ENCODE assay signal across 8 mouse cellular contexts in the genomic region with DNA sequence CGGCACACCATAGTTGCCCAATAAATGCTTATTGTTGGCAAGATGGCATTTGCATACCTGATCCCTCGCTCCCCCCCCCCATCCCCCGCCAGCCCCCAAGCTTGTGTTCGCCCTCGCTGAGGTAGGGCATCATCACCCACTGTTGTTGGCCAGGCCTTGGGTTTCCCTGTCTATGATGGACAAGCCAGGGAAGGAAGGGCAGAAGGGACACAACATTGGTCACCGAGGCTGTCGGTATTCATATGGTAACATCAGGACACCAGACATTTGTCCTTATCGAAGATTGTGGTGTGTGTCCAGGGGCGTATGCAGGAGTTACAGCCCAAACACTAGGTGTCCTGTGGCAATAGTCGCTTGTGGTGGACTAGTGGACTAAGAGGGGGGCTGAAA. TPM values are rescaled to one million over a fixed set of nuclear protein-coding genes. Genes with fewer than 3 reads are reported as not detected.
DNase-seq lines count a peak whose midpoint lies in the region; ATAC-seq and TF ChIP-seq lines count a peak whose summit lies in the region.

No protein-coding gene starts in this region.

- H3K9ac ChIP-seq in kidney, embryonic 15.5 days: peak overlapping the region; percentile 50
- H3K9ac ChIP-seq in hindbrain, postnatal 0 days (replicated peaks; ENCODE audit: low read length): peak overlapping the region; percentile 70
- H3K9ac ChIP-seq in midbrain, embryonic 16.5 days (ENCODE audit: low read depth, low read length): peak overlapping the region; percentile 80

- no peaks in the 10 kb centered on the region for H3K27me3 ChIP-seq in kidney, embryonic 15.5 days
- H3K27me3 ChIP-seq in hindbrain, postnatal 0 days (ENCODE audit: insufficient read depth, low read length): no peaks in the 10 kb centered on the region
- no peaks in the 10 kb centered on the region for H3K27me3 ChIP-seq in midbrain, embryonic 16.5 days (ENCODE audit: control insufficient read depth, insufficient read depth, low read depth, low read length)

- peak; percentile 8; the same call in 1 of the 2 replicates for ATAC-seq in kidney, embryonic 15.5 days (replicated peaks; ENCODE audit: low FRiP score)
- ATAC-seq in hindbrain, postnatal 0 days: peak; percentile 16
- ATAC-seq in midbrain, embryonic 16.5 days: peak; percentile 40
- no peak for ATAC-seq in activated CD4-positive, CD25-positive, alpha-beta regulatory T cell, adult 4 months

- peaks cover 22% of the 10 kb centered on the region for H3K4me1 ChIP-seq in kidney, embryonic 15.5 days
- peaks cover 10% of the 10 kb centered on the region; the same call in 1 of the 2 replicates for H3K4me1 ChIP-seq in bone marrow macrophage, adult 2 months (ENCODE audit: control insufficient read depth, insufficient read depth, low read length)
- H3K4me1 ChIP-seq in hindbrain, postnatal 0 days (ENCODE audit: insufficient read depth, low read length): no peaks in the 10 kb centered on the region
- H3K4me1 ChIP-seq in midbrain, embryonic 16.5 days (ENCODE audit: control insufficient read depth, insufficient read depth, low read length): peaks cover 21% of the 10 kb centered on the region

- H3K9me3 ChIP-seq in kidney, embryonic 15.5 days (replicated peaks): no peaks in the 10 kb centered on the region
- no peaks in the 10 kb centered on the region for H3K9me3 ChIP-seq in hindbrain, postnatal 0 days (ENCODE audit: low read length)
- H3K9me3 ChIP-seq in midbrain, embryonic 16.5 days (replicated peaks; ENCODE audit: control insufficient read depth, low read length, poor library complexity, severe bottlenecking): no peaks in the 10 kb centered on the region

- peak overlapping the region; percentile 93 for H3K27ac ChIP-seq in kidney, embryonic 15.5 days
- peak overlapping the region; percentile 73 for H3K27ac ChIP-seq in bone marrow macrophage, adult 2 months (ENCODE audit: insufficient read depth, low read depth, low read length)
- H3K27ac ChIP-seq in hindbrain, postnatal 0 days: peak overlapping the region; percentile 97
- H3K27ac ChIP-seq in midbrain, embryonic 16.5 days (ENCODE audit: low read length): peak overlapping the region; percentile 96

- peak overlapping the region; percentile 65 for H3K4me3 ChIP-seq in kidney, embryonic 15.5 days (replicated peaks)
- peak overlapping the region; percentile 75 for H3K4me3 ChIP-seq in bone marrow macrophage, adult 2 months (ENCODE audit: insufficient read depth, low read length)
- H3K4me3 ChIP-seq in hindbrain, postnatal 0 days (ENCODE audit: low read length): peak overlapping the region; percentile 51
- peak overlapping the region; percentile 65 for H3K4me3 ChIP-seq in midbrain, embryonic 16.5 days (ENCODE audit: low read depth, low read length)

- no peak for TF ChIP-seq POLR2A in bone marrow macrophage, adult 2 months (IDR thresholded peaks at IDR 0.05; ENCODE audit: borderline replicate concordance, low read depth, low read length)

- peak overlapping the region; percentile 91 for H3K4me2 ChIP-seq in kidney, embryonic 15.5 days
- H3K4me2 ChIP-seq in hindbrain, postnatal 0 days (ENCODE audit: low read depth, low read length): peak overlapping the region; percentile 92
- H3K4me2 ChIP-seq in midbrain, embryonic 16.5 days (ENCODE audit: low read length): peak overlapping the region; percentile 83

- peaks cover 31% of the 10 kb centered on the region for H3K36me3 ChIP-seq in kidney, embryonic 15.5 days
- H3K36me3 ChIP-seq in hindbrain, postnatal 0 days (ENCODE audit: insufficient read depth, low read length): peaks cover 29% of the 10 kb centered on the region
- H3K36me3 ChIP-seq in midbrain, embryonic 16.5 days (ENCODE audit: control insufficient read depth, insufficient read depth, low read length): peaks cover 19% of the 10 kb centered on the region

- 2% methylated on average over 10 of the region's 10 CpGs for WGBS in kidney, embryonic 15.5 days
- WGBS in hindbrain, postnatal 0 days: 3% methylated on average over 10 of the region's 10 CpGs
- WGBS in midbrain, embryonic 16.5 days: 2% methylated on average over 10 of the region's 10 CpGs

- TF ChIP-seq CTCF in bone marrow macrophage, adult 2 months (IDR thresholded peaks at IDR 0.05; ENCODE audit: low read depth, low read length): no peak
- TF ChIP-seq CTCF in hindbrain, postnatal 0 days (IDR thresholded peaks at IDR 0.05; ENCODE audit: low read depth): no peak

- DNase-seq in kidney, postnatal 14 days: no peak
- DNase-seq in hindbrain, postnatal 0 days (ENCODE audit: low spot score): no peak
- DNase-seq in gastrocnemius, postnatal 10 days: no peak
- no peak for DNase-seq in left cerebral cortex, adult 9 months (ENCODE audit: low spot score in 2 of 2)

RNA-seq across cellular contexts. Expression of gene Ficd, which starts 0.5 kb away (rescaled TPM):
- 4.8 and 6.1 TPM in 2 replicates for polyA plus RNA-seq in kidney, embryonic 15.5 days (2015; fragmentation: Nextera tagmentation; extraction: Ambion mirVana)
- polyA plus RNA-seq in bone marrow macrophage, adult 2 months (2012; ENCODE audit: insufficient read depth, insufficient read length, missing spikeins): 3.0 and 3.7 TPM in 2 replicates
- 11.7 and 12.0 TPM in 2 replicates for total RNA-seq in hindbrain, postnatal 0 days (2014; rRNA removed)
- polyA plus RNA-seq in hindbrain, postnatal 0 days (2015; fragmentation: Nextera tagmentation; extraction: Ambion mirVana): 8.6 and 8.7 TPM in 2 replicates
- polyA plus RNA-seq in midbrain, embryonic 16.5 days (2015; fragmentation: Nextera tagmentation; extraction: Ambion mirVana): 9.4 and 10.9 TPM in 2 replicates
- 1 to 10 TPM; 3.3 to 5.2 TPM for polyA plus RNA-seq in activated CD4-positive, CD25-positive, alpha-beta regulatory T cell, adult 4 months (2017; shearing (Covaris generic))
- 1 to 10 TPM; 4.8 to 4.9 TPM for total RNA-seq in gastrocnemius, postnatal 10 days (2021)

RNA-seq across cellular contexts. Expression of gene 1700069L16Rik, which starts 11.5 kb away (rescaled TPM):
- polyA plus RNA-seq in kidney, embryonic 15.5 days (2015; fragmentation: Nextera tagmentation; extraction: Ambion mirVana): not detected in 2 replicates
- polyA plus RNA-seq in bone marrow macrophage, adult 2 months (2012; ENCODE audit: insufficient read depth, insufficient read length, missing spikeins): not detected in 2 replicates
- not detected in 2 replicates for total RNA-seq in hindbrain, postnatal 0 days (2014; rRNA removed)
- polyA plus RNA-seq in hindbrain, postnatal 0 days (2015; fragmentation: Nextera tagmentation; extraction: Ambion mirVana): not detected in 2 replicates
- not detected in 2 replicates for polyA plus RNA-seq in midbrain, embryonic 16.5 days (2015; fragmentation: Nextera tagmentation; extraction: Ambion mirVana)
- not detected for polyA plus RNA-seq in activated CD4-positive, CD25-positive, alpha-beta regulatory T cell, adult 4 months (2017; shearing (Covaris generic))
- not detected for total RNA-seq in gastrocnemius, postnatal 10 days (2021)

RNA-seq across cellular contexts. Expression of gene Sart3, which starts 36.2 kb away (rescaled TPM):
- 57.6 and 59.2 TPM in 2 replicates for polyA plus RNA-seq in kidney, embryonic 15.5 days (2015; fragmentation: Nextera tagmentation; extraction: Ambion mirVana)
- 23.5 and 29.8 TPM in 2 replicates for polyA plus RNA-seq in bone marrow macrophage, adult 2 months (2012; ENCODE audit: insufficient read depth, insufficient read length, missing spikeins)
- 34.7 and 45.6 TPM in 2 replicates for total RNA-seq in hindbrain, postnatal 0 days (2014; rRNA removed)
- polyA plus RNA-seq in hindbrain, postnatal 0 days (2015; fragmentation: Nextera tagmentation; extraction: Ambion mirVana): 24.8 and 26.4 TPM in 2 replicates
- polyA plus RNA-seq in midbrain, embryonic 16.5 days (2015; fragmentation: Nextera tagmentation; extraction: Ambion mirVana): 39.8 and 47.5 TPM in 2 replicates
- 10 to 100 TPM in 1 of 2 experiments, 1 to 10 TPM in 1; 8.0 to 18.9 TPM for polyA plus RNA-seq in activated CD4-positive, CD25-positive, alpha-beta regulatory T cell, adult 4 months (2017; shearing (Covaris generic))
- total RNA-seq in gastrocnemius, postnatal 10 days (2021): 10 to 100 TPM in 1 of 2 experiments, 1 to 10 TPM in 1; 9.5 to 10.2 TPM

RNA-seq across cellular contexts. Expression of gene Iscu, which starts 36.4 kb away (rescaled TPM):
- polyA plus RNA-seq in kidney, embryonic 15.5 days (2015; fragmentation: Nextera tagmentation; extraction: Ambion mirVana): 104 and 112 TPM in 2 replicates
- polyA plus RNA-seq in bone marrow macrophage, adult 2 months (2012; ENCODE audit: insufficient read depth, insufficient read length, missing spikeins): 106 and 109 TPM in 2 replicates
- total RNA-seq in hindbrain, postnatal 0 days (2014; rRNA removed): 53.5 and 77.9 TPM in 2 replicates
- polyA plus RNA-seq in hindbrain, postnatal 0 days (2015; fragmentation: Nextera tagmentation; extraction: Ambion mirVana): 111 and 122 TPM in 2 replicates
- polyA plus RNA-seq in midbrain, embryonic 16.5 days (2015; fragmentation: Nextera tagmentation; extraction: Ambion mirVana): 77.8 and 84.5 TPM in 2 replicates
- 10 to 100 TPM; 23.8 to 24.5 TPM for polyA plus RNA-seq in activated CD4-positive, CD25-positive, alpha-beta regulatory T cell, adult 4 months (2017; shearing (Covaris generic))
- 10 to 100 TPM; 76.8 to 89.1 TPM for total RNA-seq in gastrocnemius, postnatal 10 days (2021)
